Mouse (Mus musculus) liver, embryonic 11.5 days (tissue): ENCODE results near the gene Tpi1. TPM values are rescaled to one million over a fixed set of nuclear protein-coding genes. Genes with fewer than 3 reads are reported as not detected.
"Not testable (repeated sequence)": the region's sequence is repeated elsewhere in the genome, so short reads cannot be mapped to it uniquely, and the experiment has no call there.

ENCODE experiments used
- ATAC-seq: fragments of 200-750 bp; cut with Nextera tagmentation; replicated peaks from 2 replicates; pipeline ENCODE4 v1.8.0; 2017; ENCODE audit warnings: moderate number of reproducible peaks, mild to moderate bottlenecking, moderate TSS enrichment, moderate library complexity; ENCODE audit not compliant: low FRiP score
- DNase-seq: peaks from one replicate; pipeline ENCODE4 v3.0.0-alpha.2; 2017; ENCODE audit warnings: low spot score
- H3K27ac ChIP-seq: fragments of 300-500 bp; sonication (generic); 2 replicates; pipeline ENCODE4 v1.5.1; 2014; ENCODE audit warnings: mild to moderate bottlenecking, low read depth, low read length, control low read depth
- H3K27me3 ChIP-seq: fragments of 300-500 bp; sonication (generic); replicated peaks from 2 replicates; pipeline ENCODE4 v1.6.1; 2014; ENCODE audit warnings: low read length, mixed read lengths; ENCODE audit not compliant: control insufficient read depth, insufficient read depth
- H3K36me3 ChIP-seq: fragments of 300-500 bp; sonication (generic); 2 replicates; pipeline ENCODE4 v1.6.1; 2014; ENCODE audit warnings: mild to moderate bottlenecking, low read length, moderate library complexity, mixed read lengths; ENCODE audit not compliant: control insufficient read depth, insufficient read depth
- H3K4me1 ChIP-seq: fragments of 300-500 bp; sonication (generic); replicated peaks from 2 replicates; pipeline ENCODE4 v1.6.1; 2014; ENCODE audit warnings: low read length, mixed read lengths; ENCODE audit not compliant: control insufficient read depth, insufficient read depth
- H3K4me2 ChIP-seq: fragments of 300-500 bp; sonication (generic); 2 replicates; pipeline ENCODE4 v1.6.1; 2014; ENCODE audit warnings: mild to moderate bottlenecking, control low read depth, moderate library complexity
- H3K4me3 ChIP-seq: fragments of 300-500 bp; sonication (generic); 2 replicates; pipeline ENCODE4 v1.5.1; 2014; ENCODE audit warnings: low read depth, low read length, control low read depth
- H3K9ac ChIP-seq: fragments of 300-500 bp; sonication (generic); 2 replicates; pipeline ENCODE4 v1.6.1; 2014; ENCODE audit warnings: low read depth, low read length, control low read depth
- H3K9me3 ChIP-seq: fragments of 300-500 bp; sonication (generic); 2 replicates; pipeline ENCODE4 v1.6.1; 2016; ENCODE audit warnings: low read length, inconsistent platforms, mixed read lengths; ENCODE audit not compliant: control insufficient read depth
- WGBS: fragments of 180-500 bp; shearing (Covaris S2); extraction: QIAGEN DNeasy Blood & Tissue Kit; methylation state at CpG from one replicate; pipeline ENCODE4 v1.1.7; 2014; 5-methylcytosine and 5-hydroxymethylcytosine counted together
- polyA plus RNA-seq: library from polyadenylated mRNA; unstranded; fragments of >200 nt; fragmentation: Nextera tagmentation; extraction: Ambion mirVana; gene quantifications from 2 replicates; pipeline ENCODE4 v1.2.1, GENCODE M21; 2014

Tpi1 gene
- polyA plus RNA-seq, 1 experiment from 2014 or later = 1,267 TPM

DNA sequence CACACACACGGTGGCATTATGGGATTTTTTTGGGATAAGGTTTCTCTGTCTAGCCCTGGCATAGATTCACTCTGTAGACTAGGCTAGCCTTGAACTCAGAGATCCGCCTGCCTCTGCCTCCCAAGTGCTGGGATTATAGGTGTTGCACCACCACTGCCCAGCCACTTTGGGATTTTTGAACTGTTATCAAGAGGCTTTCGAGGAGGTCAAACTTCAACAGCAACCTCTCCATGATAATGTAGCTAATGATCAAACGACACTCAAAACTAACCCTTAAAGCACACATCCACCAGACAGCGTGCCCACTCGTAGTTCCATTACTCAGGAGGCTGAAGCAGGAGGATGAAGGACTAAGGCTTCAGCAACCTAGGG is 6.1 kb downstream of the Tpi1 start:
- Histone ChIP-seq H3K36me3 (peaks cover 22% of the 10 kb centered on the region), H3K4me1 (peaks cover 47% of the 10 kb centered on the region), H3K4me2 (peak overlapping the region; percentile 96), H3K9ac (peak overlapping the region; percentile 81), H3K27ac (peak overlapping the region; percentile 96), H3K9me3 (no peaks in the 10 kb centered on the region), H3K4me3 (peak overlapping the region; percentile 68), H3K27me3 (no peaks in the 10 kb centered on the region)
- WGBS = 66% methylated on average over 6 of the region's 6 CpGs
- ATAC-seq (no peak), DNase-seq (no peak)

DNA sequence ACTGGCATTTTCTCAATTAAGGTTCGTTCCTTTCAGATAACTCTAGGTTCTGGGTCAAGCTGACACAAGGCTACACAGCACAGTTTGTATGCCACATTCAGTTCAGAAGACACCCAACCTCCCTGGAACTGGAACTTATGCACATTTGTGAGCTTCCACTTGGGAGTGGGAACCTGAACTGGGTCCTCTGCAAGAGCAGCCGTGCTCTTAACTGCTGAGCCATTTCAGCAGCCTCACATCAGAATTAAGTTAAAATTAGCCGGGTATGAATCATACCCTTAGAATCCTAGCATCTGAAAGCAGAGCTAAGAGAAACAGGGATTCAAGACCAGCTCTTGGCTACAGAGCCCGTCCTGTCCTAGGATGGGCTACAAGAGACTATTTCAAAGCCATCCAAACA is 6.7 kb downstream of the Tpi1 start:
- Histone ChIP-seq H3K4me1 (peaks cover 44% of the 10 kb centered on the region), H3K9me3 (no peaks in the 10 kb centered on the region), H3K27ac (no peak overlapping the region), H3K36me3 (peaks cover 21% of the 10 kb centered on the region), H3K27me3 (no peaks in the 10 kb centered on the region), H3K9ac (no peak overlapping the region), H3K4me2 (no peak overlapping the region; the same call in 1 of the 2 replicates), H3K4me3 (no peak overlapping the region)
- no peak for ATAC-seq
- no peak for DNase-seq
- WGBS = 85% methylated on average over 4 of the region's 4 CpGs

DNA sequence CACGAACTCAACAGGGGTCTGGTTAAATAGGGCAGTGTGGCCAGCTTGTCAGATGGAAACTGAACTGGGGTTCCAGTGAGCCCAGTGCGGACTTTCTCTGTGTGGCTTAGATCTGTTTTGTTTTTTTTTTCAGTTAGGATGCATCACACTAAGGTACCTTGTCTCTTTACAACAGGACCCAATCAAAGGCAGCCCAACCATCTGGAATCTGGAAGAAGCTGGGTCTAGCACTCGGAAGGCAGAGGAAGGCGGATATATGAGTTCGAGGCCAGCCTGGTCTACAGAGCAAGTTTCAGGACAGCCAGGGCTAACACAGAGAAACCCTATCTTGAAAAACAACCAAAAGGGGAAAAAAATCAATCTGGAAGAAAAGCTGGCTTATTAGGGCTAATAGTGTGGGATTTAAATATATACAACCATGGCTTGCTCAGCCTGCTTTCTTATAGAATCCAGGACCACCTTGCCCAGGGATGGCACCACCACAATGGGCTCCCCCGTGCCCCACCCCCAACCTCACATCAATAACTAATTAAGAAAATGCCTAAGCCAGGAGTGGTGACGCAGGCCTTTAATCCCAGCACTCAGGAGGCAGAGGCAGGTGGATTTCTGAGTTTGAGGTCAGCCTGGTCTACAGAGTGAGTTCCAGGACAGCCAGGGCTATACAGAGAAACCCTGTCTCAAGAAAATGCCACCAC is 7.5 kb downstream of the Tpi1 start:
- 75% methylated on average over 7 of the region's 7 CpGs for WGBS
- Histone ChIP-seq H3K4me3 (peak overlapping the region; percentile 47), H3K27ac (peak overlapping the region; percentile 83), H3K9ac (peak overlapping the region; percentile 54), H3K27me3 (no peaks in the 10 kb centered on the region), H3K4me1 (peaks cover 36% of the 10 kb centered on the region), H3K9me3 (no peaks in the 10 kb centered on the region), H3K36me3 (peaks cover 13% of the 10 kb centered on the region), H3K4me2 (peak overlapping the region; percentile 79)
- ATAC-seq (no peak), DNase-seq (no peak)

DNA sequence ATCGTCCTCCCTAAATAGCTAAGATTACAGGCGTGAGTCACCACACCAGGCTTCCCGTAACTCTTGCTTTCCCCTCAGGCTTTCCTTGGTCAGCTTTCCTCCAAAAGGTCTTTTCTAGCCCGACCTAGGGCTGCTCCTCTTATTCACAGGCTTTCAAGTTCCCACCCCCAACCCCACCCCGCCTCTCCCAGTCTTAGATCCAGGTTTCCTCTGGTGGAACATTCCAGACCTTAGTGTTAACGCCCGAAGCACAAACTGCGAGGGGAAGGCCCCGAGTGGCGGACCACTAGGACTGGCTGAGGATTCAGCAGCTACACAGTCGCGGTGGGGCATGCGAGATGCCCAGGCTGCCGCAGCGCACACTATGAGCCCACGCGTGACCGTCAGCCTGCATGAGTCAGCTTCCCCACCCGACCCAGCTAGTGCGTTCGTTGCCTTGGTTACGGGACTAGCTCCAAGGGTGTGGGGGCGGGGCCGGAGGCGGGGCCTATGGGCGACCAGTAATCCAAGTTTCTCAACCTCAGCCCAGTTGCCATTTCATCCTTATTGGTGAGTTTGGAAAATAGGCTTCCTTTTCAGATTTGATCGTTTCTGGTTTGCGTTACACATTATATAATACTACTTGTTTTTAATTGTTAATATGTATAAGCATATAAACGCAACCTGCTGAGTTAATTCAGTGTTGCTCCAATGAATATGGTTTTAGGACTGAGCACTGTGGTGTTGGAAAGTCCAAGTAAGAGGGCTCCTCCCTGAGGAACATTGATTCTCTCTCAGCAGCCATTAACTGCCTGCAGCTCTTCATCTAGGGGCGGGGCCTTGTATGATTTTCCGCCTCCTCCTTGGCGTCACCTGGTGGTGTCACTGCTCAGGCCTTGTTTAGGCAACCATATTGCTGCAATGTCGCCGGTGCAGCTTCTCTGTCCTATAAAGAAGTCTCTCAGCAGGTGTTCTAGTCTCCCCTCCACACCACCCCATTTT is 8.5 kb downstream of the Tpi1 start:
- H3K36me3 ChIP-seq = peaks cover 8% of the 10 kb centered on the region
- ATAC-seq (peak; percentile 64), DNase-seq (peak; percentile 90)
- peak overlapping the region; percentile 83 for H3K27ac ChIP-seq
- H3K4me3 ChIP-seq = peak overlapping the region; percentile 47
- peak overlapping the region; percentile 79 for H3K4me2 ChIP-seq
- H3K9ac ChIP-seq = peak overlapping the region; percentile 54
- no peaks in the 10 kb centered on the region for H3K27me3 ChIP-seq
- H3K9me3 ChIP-seq = no peaks in the 10 kb centered on the region
- H3K4me1 ChIP-seq = peaks cover 32% of the 10 kb centered on the region
- 2% methylated on average over 34 of the region's 34 CpGs for WGBS

DNA sequence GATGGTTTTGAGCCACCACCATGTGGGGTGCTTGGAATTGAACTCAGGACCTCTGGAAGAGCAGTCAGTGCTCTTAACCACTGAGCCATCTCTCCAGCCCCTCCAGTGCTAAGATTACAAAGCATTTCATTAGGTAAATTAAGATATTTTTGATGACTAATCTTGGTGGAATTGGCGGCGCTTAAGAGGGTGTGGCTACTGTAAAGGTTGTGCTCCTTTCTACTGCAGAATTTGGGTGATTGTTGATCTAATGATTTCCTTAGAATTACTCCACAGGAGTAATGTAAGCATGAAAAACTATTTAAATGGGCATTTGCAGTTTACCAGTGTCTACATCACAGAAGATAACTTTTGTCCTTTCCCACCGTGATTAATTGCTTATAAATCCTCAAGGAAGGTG is 9.8 kb downstream of the Tpi1 start:
- Histone ChIP-seq H3K4me1 (peaks cover 20% of the 10 kb centered on the region), H3K4me2 (no peak overlapping the region), H3K27me3 (no peaks in the 10 kb centered on the region), H3K4me3 (no peak overlapping the region), H3K9ac (no peak overlapping the region), H3K9me3 (no peaks in the 10 kb centered on the region), H3K27ac (no peak overlapping the region), H3K36me3 (no peaks in the 10 kb centered on the region)
- 79% methylated on average over 3 of the region's 3 CpGs for WGBS
- no peak for ATAC-seq
- DNase-seq = no peak

- not testable (repeated sequence) for ATAC-seq, DNase-seq, H3K4me3 ChIP-seq, H3K4me2 ChIP-seq, H3K27ac ChIP-seq, H3K27me3 ChIP-seq, H3K9me3 ChIP-seq, H3K36me3 ChIP-seq, H3K9ac ChIP-seq
- peaks cover 20% of the 10 kb centered on the region for H3K4me1 ChIP-seq
- 88% methylated on average over 4 of the region's 4 CpGs for WGBS
Measured at GRCm38 (mm10) chr6:124803691-124804090, 10.4 kb downstream of the Tpi1 start.

GRCm38 (mm10) chr6:124803061-124803460 is 11.0 kb downstream of the Tpi1 start:
- 65% methylated on average over 3 of the region's 3 CpGs for WGBS
- DNase-seq = no peak
- Histone ChIP-seq H3K27me3 (no peaks in the 10 kb centered on the region), H3K9ac (no peak overlapping the region), H3K27ac (no peak overlapping the region), H3K9me3 (no peaks in the 10 kb centered on the region), H3K4me3 (no peak overlapping the region), H3K4me1 (peaks cover 18% of the 10 kb centered on the region), H3K4me2 (no peak overlapping the region; the same call in 1 of the 2 replicates), H3K36me3 (no peaks in the 10 kb centered on the region)
- no peak for ATAC-seq

- DNase-seq, H3K27me3 ChIP-seq, H3K36me3 ChIP-seq, H3K9me3 ChIP-seq: not testable (repeated sequence)
- 13% methylated on average over 4 of the region's 9 CpGs for WGBS
- peak; percentile 47 for ATAC-seq
- Histone ChIP-seq H3K9ac (peak overlapping the region; percentile 55), H3K27ac (peak overlapping the region; percentile 77), H3K4me3 (peak overlapping the region; percentile 28), H3K4me1 (peaks cover 13% of the 10 kb centered on the region), H3K4me2 (peak overlapping the region; percentile 65)
Measured at GRCm38 (mm10) chr6:124802400-124802799, 11.7 kb downstream of the Tpi1 start.
